ENCODE assay signal across 8 mouse cellular contexts in genomic region chr5:123699198-123699597, GRCm38 (mm10). TPM values are rescaled to one million over a fixed set of nuclear protein-coding genes. Genes with fewer than 3 reads are reported as not detected.
A peak's percentile ranks its signal among the peaks of the same experiment; 100 is the strongest.
DNase-seq lines count a peak whose midpoint lies in the region; ATAC-seq and TF ChIP-seq lines count a peak whose summit lies in the region.

No protein-coding gene starts in this region.

- peak; percentile 41; the same call in 1 of the 2 replicates for ATAC-seq in frontal cortex, adult (ENCODE audit: low TSS enrichment)
- ATAC-seq in kidney, embryonic 14.5 days (ENCODE audit: low FRiP score, low TSS enrichment), result peak; percentile 40; the same call in 1 of the 2 replicates
- ATAC-seq in liver, postnatal 0 days, result 0 out of 2 replicates have a peak, but pooled peaks have one; percentile 36

- H3K9me3 ChIP-seq in ES-Bruce4 (replicated peaks; ENCODE audit: control insufficient read depth, insufficient read depth, low read length, poor library complexity, severe bottlenecking), result no peaks in the 10 kb centered on the region
- H3K9me3 ChIP-seq in kidney, embryonic 14.5 days (ENCODE audit: control insufficient read depth, low read length), result no peaks in the 10 kb centered on the region
- no peaks in the 10 kb centered on the region for H3K9me3 ChIP-seq in liver, postnatal 0 days (ENCODE audit: low read length)

- peak; percentile 75 for TF ChIP-seq CTCF in ES-Bruce4 (IDR thresholded peaks at IDR 0.05; ENCODE audit: low read depth, low read length)
- TF ChIP-seq CTCF in liver, postnatal 0 days (IDR thresholded peaks at IDR 0.05; ENCODE audit: low read depth), result peak; percentile 90

- H3K4me2 ChIP-seq in kidney, embryonic 14.5 days (replicated peaks; ENCODE audit: low read depth, low read length), result no peak overlapping the region
- no peak overlapping the region for H3K4me2 ChIP-seq in liver, postnatal 0 days (ENCODE audit: low read depth, low read length)

- TF ChIP-seq POLR2A in ES-Bruce4 (IDR thresholded peaks at IDR 0.05; ENCODE audit: insufficient read depth, low read length), result no peak

- no peaks in the 10 kb centered on the region for H3K4me1 ChIP-seq in ES-Bruce4 (ENCODE audit: control insufficient read depth, insufficient read depth, low read length)
- 0 out of 2 replicates have a peak, but pooled peaks cover 3% of the 10 kb centered on the region for H3K4me1 ChIP-seq in kidney, embryonic 14.5 days (ENCODE audit: control insufficient read depth, insufficient read depth, low read length)
- 0 out of 2 replicates have a peak, but pooled peaks cover 3% of the 10 kb centered on the region for H3K4me1 ChIP-seq in liver, postnatal 0 days (ENCODE audit: insufficient read depth)

- no peak overlapping the region for H3K27ac ChIP-seq in ES-Bruce4 (ENCODE audit: insufficient read depth, low read length)
- H3K27ac ChIP-seq in kidney, embryonic 14.5 days (ENCODE audit: low read depth, low read length), result no peak overlapping the region
- no peak overlapping the region for H3K27ac ChIP-seq in liver, postnatal 0 days (ENCODE audit: low read depth)

- H3K36me3 ChIP-seq in ES-Bruce4 (ENCODE audit: control insufficient read depth, insufficient read depth, low read length, poor library complexity, severe bottlenecking), result peaks cover 31% of the 10 kb centered on the region
- peaks cover 54% of the 10 kb centered on the region for H3K36me3 ChIP-seq in kidney, embryonic 14.5 days (ENCODE audit: control insufficient read depth, insufficient read depth, low read length)
- H3K36me3 ChIP-seq in liver, postnatal 0 days (replicated peaks; ENCODE audit: insufficient read depth, low read length), result peaks cover 48% of the 10 kb centered on the region

- TF ChIP-seq EP300 in ES-Bruce4 (IDR thresholded peaks at IDR 0.05; ENCODE audit: insufficient read depth, low read depth, low read length), result no peak
- no peak for TF ChIP-seq EP300 in liver, postnatal 0 days (IDR thresholded peaks at IDR 0.05; ENCODE audit: low read depth)

- WGBS in kidney, embryonic 14.5 days, result 21% methylated on average over 3 of the region's 3 CpGs
- 33% methylated on average over 3 of the region's 3 CpGs for WGBS in liver, postnatal 0 days (ENCODE audit: insufficient replicate concordance)

- no peak overlapping the region for H3K9ac ChIP-seq in ES-Bruce4 (ENCODE audit: low read depth, poor library complexity, severe bottlenecking)
- H3K9ac ChIP-seq in kidney, embryonic 14.5 days (ENCODE audit: low read depth, low read length), result no peak overlapping the region
- H3K9ac ChIP-seq in liver, postnatal 0 days (replicated peaks), result no peak overlapping the region

- H3K4me3 ChIP-seq in ES-Bruce4 (ENCODE audit: low read depth, low read length), result no peak overlapping the region
- H3K4me3 ChIP-seq in kidney, embryonic 14.5 days (ENCODE audit: low read length), result no peak overlapping the region
- no peak overlapping the region for H3K4me3 ChIP-seq in liver, postnatal 0 days (ENCODE audit: low read depth, low read length)

- H3K27me3 ChIP-seq in ES-Bruce4 (ENCODE audit: control insufficient read depth, insufficient read depth, low read length, poor library complexity, severe bottlenecking), result no peaks in the 10 kb centered on the region
- H3K27me3 ChIP-seq in kidney, embryonic 14.5 days (ENCODE audit: control insufficient read depth, insufficient read depth, low read length), result no peaks in the 10 kb centered on the region
- H3K27me3 ChIP-seq in liver, postnatal 0 days (ENCODE audit: insufficient read depth, low read length), result no peaks in the 10 kb centered on the region

- peak; percentile 42 for DNase-seq in 3134 (ENCODE audit: extremely low read depth, insufficient read length, low spot score)
- peak; percentile 70 for DNase-seq in c-Kit-positive CD71-positive TER-119-positive erythroid progenitor cells, embryonic 14.5 days (ENCODE audit: low spot score)
- DNase-seq in liver, postnatal 0 days, result peak; percentile 84
- DNase-seq in right cerebral cortex, adult 18-20 months, result peak; percentile 62
- peak; percentile 85 for DNase-seq in urinary bladder, postnatal 25 days (ENCODE audit: low spot score)

RNA-seq across cellular contexts. Expression of gene Clip1, which starts 14.8 kb away (rescaled TPM):
- polyA plus RNA-seq in ES-Bruce4 (2011; ENCODE audit: insufficient read depth, insufficient read length, low read depth, missing spikeins), result 35.8 and 42.2 TPM in 2 replicates
- polyA plus RNA-seq in kidney, embryonic 14.5 days (2014; fragmentation: Nextera tagmentation; extraction: Ambion mirVana), result 20.7 and 32.6 TPM in 2 replicates
- polyA plus RNA-seq in liver, postnatal 0 days (2015; fragmentation: Nextera tagmentation; extraction: Ambion mirVana), result 10.1 and 12.2 TPM in 2 replicates

RNA-seq across cellular contexts. Expression of gene Zcchc8, which starts 21.7 kb away (rescaled TPM):
- 114 and 117 TPM in 2 replicates for polyA plus RNA-seq in ES-Bruce4 (2011; ENCODE audit: insufficient read depth, insufficient read length, low read depth, missing spikeins)
- polyA plus RNA-seq in kidney, embryonic 14.5 days (2014; fragmentation: Nextera tagmentation; extraction: Ambion mirVana), result 75.3 and 101 TPM in 2 replicates
- polyA plus RNA-seq in liver, postnatal 0 days (2015; fragmentation: Nextera tagmentation; extraction: Ambion mirVana), result 19.3 and 23.7 TPM in 2 replicates

RNA-seq across cellular contexts. Expression of gene Rsrc2, which starts 50.0 kb away (rescaled TPM):
- 242 and 268 TPM in 2 replicates for polyA plus RNA-seq in ES-Bruce4 (2011; ENCODE audit: insufficient read depth, insufficient read length, low read depth, missing spikeins)
- 128 and 153 TPM in 2 replicates for polyA plus RNA-seq in kidney, embryonic 14.5 days (2014; fragmentation: Nextera tagmentation; extraction: Ambion mirVana)
- 32.5 and 40.7 TPM in 2 replicates for polyA plus RNA-seq in liver, postnatal 0 days (2015; fragmentation: Nextera tagmentation; extraction: Ambion mirVana)

RNA-seq across cellular contexts. Expression of gene Kntc1, which starts 50.3 kb away (rescaled TPM):
- polyA plus RNA-seq in ES-Bruce4 (2011; ENCODE audit: insufficient read depth, insufficient read length, low read depth, missing spikeins), result 96.7 and 109 TPM in 2 replicates
- polyA plus RNA-seq in kidney, embryonic 14.5 days (2014; fragmentation: Nextera tagmentation; extraction: Ambion mirVana), result 33.7 and 35.9 TPM in 2 replicates
- polyA plus RNA-seq in liver, postnatal 0 days (2015; fragmentation: Nextera tagmentation; extraction: Ambion mirVana), result 7.5 and 7.6 TPM in 2 replicates
